Mouse (Mus musculus) CD8-positive naive resting alpha-beta T cell, adult 57 days (primary cell): Measurements from ENCODE around the gene Prss40. TPM values are rescaled to one million over a fixed set of nuclear protein-coding genes. Genes with fewer than 3 reads are reported as not detected.

Experiments used
- total RNA-seq: library from RNA; stranded (reverse); gene quantifications from one replicate; pipeline ENCODE4 v1.2.4, GENCODE M21; 2023

Prss40 gene
- not detected for total RNA-seq

GRCm38 (mm10) chr1:34560843-34561242, at the start of gene Prss40:
TSS of gene Prss40 (minus strand) at chr1:34560943.

GRCm38 (mm10) chr1:34578851-34579781, 18.4 kb upstream of the Prss40 start, which contains the start of gene Amer3:
TSS of gene Amer3 (plus strand) at chr1:34579657.

GRCm38 (mm10) chr1:34535043-34535698, 25.6 kb downstream of the Prss40 start, which contains the start of gene Cfc1:
TSS of gene Cfc1 (plus strand) at chr1:34535648.

Other genes with a start within 250 kb of the Prss40 start
- 27.0 TPM for gene Ccdc115, start 121.3 kb downstream of the Prss40 start, total RNA-seq
- 85.8 TPM for gene Imp4, start 121.1 kb downstream of the Prss40 start, total RNA-seq
- gene Ptpn18, start 101.2 kb downstream of the Prss40 start, total RNA-seq, result 185 TPM
- gene Prss39, start 62.5 kb downstream of the Prss40 start, total RNA-seq, result not detected
- gene Cfc1, start 25.3 kb downstream of the Prss40 start, total RNA-seq, result not detected
- gene Amer3, start 18.7 kb upstream of the Prss40 start, total RNA-seq, result not detected